Mouse (Mus musculus) brain, embryonic 14.5 days (tissue): ENCODE measurements around the gene Zcchc2.

Experiments
- CTCF ChIP-seq: fragments of 200-500 bp; IDR thresholded peaks from 2 replicates; pipeline ENCODE4 v1.5.1; 2012; ENCODE audit warnings: inconsistent platforms, mild to moderate bottlenecking, moderate library complexity, borderline replicate concordance; ENCODE audit not compliant: insufficient read depth, insufficient read length; ENCODE audit errors: extremely low read depth
- POLR2A ChIP-seq: fragments of 200-500 bp; IDR thresholded peaks from 2 replicates; pipeline ENCODE4 v1.6.1; 2012; ENCODE audit warnings: mild to moderate bottlenecking, inconsistent platforms, borderline replicate concordance; ENCODE audit not compliant: poor library complexity, insufficient read depth, insufficient read length, severe bottlenecking; ENCODE audit errors: extremely low read depth

GRCm38 (mm10) chr1:105988903-105989639, 1.1 kb upstream of the Zcchc2 start:
- TF ChIP-seq CTCF (no peak), POLR2A (no peak)
